Mouse (Mus musculus) spleen, adult 18-20 months (tissue): ENCODE measurements around the gene Gm6401.
"Not testable (repeated sequence)": the region's sequence is repeated elsewhere in the genome, so short reads cannot be mapped to it uniquely, and the experiment has no call there.

Source experiments
- DNase-seq, 2 experiments: peaks; one replicate each; pipeline ENCODE4 v3.0.0; 2022; ENCODE audit warnings: mixed read lengths in 2 of 2

Gm6401 gene

DNA sequence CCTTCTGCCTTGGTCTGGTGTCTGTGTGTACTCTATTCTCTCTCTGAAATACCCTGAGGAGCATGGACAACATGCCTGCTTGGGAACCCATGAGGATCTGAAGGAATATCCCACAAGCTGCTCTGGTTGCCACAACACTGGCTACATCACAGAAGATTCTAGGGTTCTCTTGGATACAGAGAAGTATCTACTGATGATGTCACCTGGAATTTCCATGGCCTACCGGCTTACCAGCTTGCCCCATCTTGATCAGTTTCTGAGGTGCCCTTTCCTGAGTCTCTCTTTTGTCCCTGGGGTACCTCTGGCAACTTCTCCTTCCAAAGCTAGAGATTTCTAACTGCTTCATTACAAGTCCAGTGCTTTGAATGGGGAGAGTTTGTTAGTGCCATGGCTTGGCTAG is at the start of gene Gm6401:
Gm6401 (minus strand) TSS at position 101 of the 400 bp plus-strand sequence.
- not testable (repeated sequence) for DNase-seq

DNA sequence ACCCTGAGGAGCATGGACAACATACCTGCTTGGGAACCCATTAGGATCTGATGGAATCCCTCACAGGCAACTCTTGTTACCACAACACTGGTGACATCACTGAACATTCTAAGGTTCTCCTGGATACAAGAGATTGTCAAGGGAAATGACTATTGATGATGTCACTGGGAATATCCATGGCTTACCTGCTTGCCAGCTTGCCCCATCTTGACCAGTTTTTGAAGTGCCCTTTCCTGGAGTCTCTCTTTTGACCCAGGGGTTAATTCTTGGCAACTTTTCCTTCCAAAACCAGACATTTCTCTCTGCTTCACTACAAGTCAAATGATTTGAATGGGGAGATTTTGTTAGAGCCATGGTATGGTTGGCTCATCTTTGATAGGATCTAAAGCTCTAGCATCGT is 15.5 kb upstream of the Gm6401 start, which contains the start of gene Gm3543:
Gm3543 (minus strand) TSS at position 101 of the 400 bp plus-strand sequence.
- not testable (repeated sequence) for DNase-seq

DNA sequence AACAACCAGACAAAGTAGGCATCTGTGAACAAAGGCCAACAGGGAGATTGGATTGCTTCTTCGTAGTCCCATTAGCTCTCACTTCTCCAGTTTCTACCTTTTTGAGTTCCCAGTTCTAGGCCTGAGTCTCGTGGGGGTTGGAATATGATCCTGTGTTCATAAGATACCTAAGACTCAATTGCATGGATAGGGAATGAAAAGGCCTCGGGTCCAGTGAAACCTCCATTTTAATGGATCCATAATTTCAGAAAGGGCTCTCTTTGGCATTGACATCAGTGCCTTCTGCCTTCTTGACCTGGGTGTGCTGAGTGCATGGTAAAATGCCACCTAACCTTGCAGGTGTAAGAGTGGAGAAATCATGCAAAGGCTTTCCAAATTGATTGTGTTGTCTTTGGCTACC is 869 bp upstream of the Gm6401 start:
- not testable (repeated sequence) for DNase-seq

DNA sequence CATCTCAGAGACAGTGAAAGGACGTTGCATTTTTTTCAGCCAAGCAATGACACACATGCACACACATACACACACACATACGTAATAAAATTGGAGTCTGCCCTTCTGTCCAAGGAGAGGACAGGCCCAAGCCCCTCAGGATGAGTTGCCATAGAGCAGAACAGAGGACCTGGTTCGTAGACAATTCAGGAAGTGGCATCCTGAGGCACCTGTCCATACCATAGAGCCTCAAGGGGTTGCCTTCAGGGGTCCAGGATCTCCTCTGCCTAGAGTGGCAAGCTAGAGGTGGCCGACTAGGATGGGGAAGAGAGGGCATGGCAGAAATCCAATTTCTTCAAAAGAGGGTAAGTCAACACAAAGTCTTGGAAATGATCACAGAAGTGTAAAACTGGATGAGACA is 3.6 kb downstream of the Gm6401 start:
- DNase-seq, result not testable (repeated sequence)

DNA sequence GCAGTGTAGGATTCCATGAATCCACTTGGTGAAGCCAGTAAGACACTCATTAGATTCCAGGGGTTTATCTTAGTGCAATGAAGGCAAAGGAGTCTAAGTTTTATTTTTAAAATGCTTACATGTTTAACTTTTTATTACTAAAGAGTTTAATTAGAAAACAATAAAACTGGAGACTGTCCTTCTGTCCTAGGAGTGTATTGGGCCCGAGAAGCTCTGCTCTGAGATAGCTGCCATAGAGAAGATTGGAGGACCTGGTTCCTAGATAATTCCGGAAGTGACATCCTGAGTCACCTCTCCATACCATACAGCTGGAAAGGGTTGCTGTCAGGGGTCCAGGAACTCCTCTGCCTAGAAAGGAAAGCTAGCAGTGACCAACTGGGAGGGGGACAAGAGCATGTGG is 24.0 kb downstream of the Gm6401 start, which contains the start of gene 1700024B05Rik:
1700024B05Rik (plus strand) TSS at position 301 of the 400 bp plus-strand sequence.
- not testable (repeated sequence) for DNase-seq

DNA sequence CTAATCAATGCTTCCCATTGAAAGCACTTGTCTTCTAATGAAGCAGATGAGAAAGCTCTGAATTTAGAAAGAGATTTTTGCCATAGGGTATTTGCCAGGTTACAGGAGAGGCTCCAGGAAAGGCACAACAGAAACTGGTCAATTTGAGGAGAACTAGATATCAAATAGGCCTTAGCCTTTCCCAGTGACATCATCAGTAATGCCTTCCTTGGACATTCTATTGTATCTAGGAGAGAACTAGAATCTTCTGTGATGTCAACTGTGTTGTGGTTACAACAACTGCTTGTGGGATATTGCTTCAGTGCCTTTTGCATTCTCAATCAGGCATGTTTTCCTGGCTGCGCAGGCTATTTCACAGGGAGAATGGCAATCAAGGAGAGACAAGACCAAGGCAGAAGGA is 43.1 kb downstream of the Gm6401 start, which contains the start of gene 1700049E17Rik1:
1700049E17Rik1 (plus strand) TSS at position 301 of the 400 bp plus-strand sequence.
- not testable (repeated sequence) for DNase-seq
